Mouse (Mus musculus) liver, embryonic 11.5 days (tissue): ENCODE measurements around the gene Neurod6. TPM values are rescaled to one million over a fixed set of nuclear protein-coding genes. Genes with fewer than 3 reads are reported as not detected.

Experiments
- ATAC-seq: fragments of 200-750 bp; cut with Nextera tagmentation; replicated peaks from 2 replicates; pipeline ENCODE4 v1.8.0; 2017; ENCODE audit warnings: moderate number of reproducible peaks, mild to moderate bottlenecking, moderate TSS enrichment, moderate library complexity; ENCODE audit not compliant: low FRiP score
- DNase-seq: peaks from one replicate; pipeline ENCODE4 v3.0.0-alpha.2; 2017; ENCODE audit warnings: low spot score
- H3K27ac ChIP-seq: fragments of 300-500 bp; sonication (generic); 2 replicates; pipeline ENCODE4 v1.5.1; 2014; ENCODE audit warnings: mild to moderate bottlenecking, low read depth, low read length, control low read depth
- H3K27me3 ChIP-seq: fragments of 300-500 bp; sonication (generic); replicated peaks from 2 replicates; pipeline ENCODE4 v1.6.1; 2014; ENCODE audit warnings: low read length, mixed read lengths; ENCODE audit not compliant: control insufficient read depth, insufficient read depth
- H3K36me3 ChIP-seq: fragments of 300-500 bp; sonication (generic); 2 replicates; pipeline ENCODE4 v1.6.1; 2014; ENCODE audit warnings: mild to moderate bottlenecking, low read length, moderate library complexity, mixed read lengths; ENCODE audit not compliant: control insufficient read depth, insufficient read depth
- H3K4me1 ChIP-seq: fragments of 300-500 bp; sonication (generic); replicated peaks from 2 replicates; pipeline ENCODE4 v1.6.1; 2014; ENCODE audit warnings: low read length, mixed read lengths; ENCODE audit not compliant: control insufficient read depth, insufficient read depth
- H3K4me2 ChIP-seq: fragments of 300-500 bp; sonication (generic); 2 replicates; pipeline ENCODE4 v1.6.1; 2014; ENCODE audit warnings: mild to moderate bottlenecking, control low read depth, moderate library complexity
- H3K4me3 ChIP-seq: fragments of 300-500 bp; sonication (generic); 2 replicates; pipeline ENCODE4 v1.5.1; 2014; ENCODE audit warnings: low read depth, low read length, control low read depth
- H3K9ac ChIP-seq: fragments of 300-500 bp; sonication (generic); 2 replicates; pipeline ENCODE4 v1.6.1; 2014; ENCODE audit warnings: low read depth, low read length, control low read depth
- H3K9me3 ChIP-seq: fragments of 300-500 bp; sonication (generic); 2 replicates; pipeline ENCODE4 v1.6.1; 2016; ENCODE audit warnings: low read length, inconsistent platforms, mixed read lengths; ENCODE audit not compliant: control insufficient read depth
- WGBS: fragments of 180-500 bp; shearing (Covaris S2); extraction: QIAGEN DNeasy Blood & Tissue Kit; methylation state at CpG from one replicate; pipeline ENCODE4 v1.1.7; 2014; 5-methylcytosine and 5-hydroxymethylcytosine counted together
- polyA plus RNA-seq: library from polyadenylated mRNA; unstranded; fragments of >200 nt; fragmentation: Nextera tagmentation; extraction: Ambion mirVana; gene quantifications from 2 replicates; pipeline ENCODE4 v1.2.1, GENCODE M21; 2014

Neurod6 gene
- polyA plus RNA-seq, 1 experiment from 2014 or later: 0.37 TPM

- DNase-seq (no peak), ATAC-seq (no peak)
- Histone ChIP-seq H3K27ac (no peak overlapping the region), H3K4me3 (no peak overlapping the region), H3K4me2 (no peak overlapping the region), H3K9me3 (no peaks in the 10 kb centered on the region), H3K27me3 (no peaks in the 10 kb centered on the region), H3K36me3 (no peaks in the 10 kb centered on the region), H3K4me1 (peaks cover 8% of the 10 kb centered on the region), H3K9ac (no peak overlapping the region)
- 47% methylated on average over 3 of the region's 3 CpGs for WGBS
Observed at GRCm38 (mm10) chr6:55649996-55650395, 31.1 kb downstream of the Neurod6 start.

DNA sequence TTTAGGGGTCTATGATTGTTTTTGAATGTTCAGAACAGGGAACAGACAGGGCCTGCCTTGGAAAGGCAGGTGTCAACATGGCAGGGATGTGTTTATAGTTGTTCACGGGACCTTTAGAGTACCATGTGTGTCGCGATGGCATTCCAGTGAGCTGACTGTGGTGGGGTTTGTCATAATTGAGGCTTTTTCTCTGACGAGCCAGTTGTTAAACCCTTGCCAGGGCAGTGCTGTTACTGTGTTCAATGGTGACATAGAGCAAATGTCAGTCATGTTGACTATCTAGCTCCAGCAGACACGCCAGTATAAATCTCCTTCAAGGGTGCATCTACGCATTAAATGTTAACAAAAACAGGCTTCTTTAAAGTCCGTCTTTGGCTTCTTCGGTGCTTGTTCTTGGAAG is 31.5 kb downstream of the Neurod6 start:
- Histone ChIP-seq H3K9ac (no peak overlapping the region), H3K4me2 (no peak overlapping the region), H3K4me3 (no peak overlapping the region), H3K27ac (no peak overlapping the region), H3K27me3 (no peaks in the 10 kb centered on the region), H3K4me1 (peaks cover 8% of the 10 kb centered on the region), H3K9me3 (no peaks in the 10 kb centered on the region), H3K36me3 (no peaks in the 10 kb centered on the region)
- WGBS: 66% methylated on average over 8 of the region's 8 CpGs
- ATAC-seq (no peak), DNase-seq (no peak)

GRCm38 (mm10) chr6:55648886-55649285 is 32.2 kb downstream of the Neurod6 start:
- Histone ChIP-seq H3K9me3 (no peaks in the 10 kb centered on the region), H3K4me3 (no peak overlapping the region), H3K9ac (no peak overlapping the region), H3K27me3 (no peaks in the 10 kb centered on the region), H3K4me1 (peaks cover 8% of the 10 kb centered on the region), H3K27ac (no peak overlapping the region), H3K36me3 (no peaks in the 10 kb centered on the region), H3K4me2 (no peak overlapping the region)
- no peak for ATAC-seq
- no peak for DNase-seq
- WGBS: 73% methylated on average over 3 of the region's 3 CpGs

GRCm38 (mm10) chr6:55647771-55648280 is 33.2 kb downstream of the Neurod6 start:
- no peak overlapping the region for H3K4me3 ChIP-seq
- DNase-seq (no peak), ATAC-seq (no peak)
- H3K27me3 ChIP-seq: no peaks in the 10 kb centered on the region
- H3K27ac ChIP-seq: no peak overlapping the region
- no peaks in the 10 kb centered on the region for H3K9me3 ChIP-seq
- H3K4me2 ChIP-seq: no peak overlapping the region
- H3K36me3 ChIP-seq: no peaks in the 10 kb centered on the region
- WGBS: 75% methylated on average over 8 of the region's 8 CpGs
- H3K4me1 ChIP-seq: peaks cover 8% of the 10 kb centered on the region
- H3K9ac ChIP-seq: no peak overlapping the region

DNA sequence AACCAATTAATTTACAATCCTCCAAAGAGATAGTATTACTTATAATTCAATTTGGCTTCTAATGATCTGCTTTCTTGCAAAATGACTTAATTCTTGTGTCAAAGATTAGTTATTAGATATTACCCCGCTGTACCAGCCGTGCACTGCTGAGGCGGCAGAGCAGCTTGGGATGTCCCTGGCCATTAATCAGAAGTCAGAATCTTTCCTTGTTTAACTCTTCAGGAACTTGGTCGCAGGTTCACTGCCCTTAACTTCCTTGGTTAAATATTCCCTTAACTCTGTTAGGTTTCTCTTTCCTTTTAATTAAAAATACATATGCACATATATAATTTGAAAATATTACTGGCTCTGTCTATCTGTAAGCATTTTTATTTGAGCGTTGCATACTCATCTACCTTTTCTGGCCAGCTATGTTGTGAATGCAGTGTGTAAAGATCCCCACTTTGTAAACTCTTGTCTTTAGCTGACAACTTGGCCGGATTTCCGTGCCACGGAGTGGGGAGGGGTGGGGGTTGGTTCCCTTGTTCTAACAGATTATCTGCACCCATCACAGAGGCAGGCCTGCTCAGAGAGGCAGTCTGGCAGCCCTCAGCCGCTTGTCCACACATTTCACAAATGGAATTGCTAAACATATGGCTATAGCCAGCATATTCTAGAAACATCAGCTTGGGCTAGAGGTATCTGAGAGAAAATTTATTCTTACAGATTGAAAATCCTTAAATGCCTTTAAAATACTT is 34.1 kb downstream of the Neurod6 start:
- WGBS: 35% methylated on average over 9 of the region's 9 CpGs
- Histone ChIP-seq H3K27me3 (no peaks in the 10 kb centered on the region), H3K36me3 (no peaks in the 10 kb centered on the region), H3K9ac (no peak overlapping the region), H3K4me3 (no peak overlapping the region), H3K4me2 (no peak overlapping the region), H3K4me1 (peaks cover 8% of the 10 kb centered on the region), H3K9me3 (no peaks in the 10 kb centered on the region), H3K27ac (no peak overlapping the region)
- no peak for DNase-seq
- no peak for ATAC-seq

DNA sequence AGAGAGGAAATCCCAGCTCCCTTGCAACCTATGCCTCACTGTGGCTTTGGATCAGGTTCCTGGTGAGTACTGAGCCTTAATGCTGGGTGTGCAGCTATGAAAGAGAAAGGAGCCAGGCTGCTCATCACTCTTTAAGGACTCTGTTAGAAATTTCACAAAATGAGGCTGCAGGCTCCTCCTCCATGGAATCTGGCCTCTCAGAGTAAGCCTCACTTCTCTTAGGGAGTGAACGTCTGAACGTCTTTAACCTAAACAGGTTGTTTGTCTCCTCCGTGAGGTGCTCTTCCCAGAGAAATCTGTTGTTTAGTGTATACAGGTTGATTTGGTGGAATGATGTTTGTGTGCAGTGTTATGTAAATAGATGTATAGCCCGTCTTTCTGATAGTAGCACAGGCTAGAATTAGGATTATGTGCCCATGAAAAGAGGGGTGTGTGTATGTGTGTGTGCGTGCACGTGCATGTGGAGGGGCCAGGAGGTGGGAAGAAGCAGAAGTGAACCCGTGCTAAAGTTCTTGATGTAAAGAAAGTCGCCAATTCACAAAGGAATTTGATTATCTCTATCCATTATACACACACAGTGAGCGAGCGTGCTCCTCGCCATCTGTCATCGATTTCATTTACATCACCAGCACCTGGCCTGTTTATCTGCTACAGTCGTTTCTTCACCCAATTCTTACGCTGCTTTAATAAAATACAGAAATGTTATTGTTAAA is 34.8 kb downstream of the Neurod6 start:
- Histone ChIP-seq H3K27ac (no peak overlapping the region), H3K4me1 (peaks cover 8% of the 10 kb centered on the region), H3K36me3 (no peaks in the 10 kb centered on the region), H3K27me3 (no peaks in the 10 kb centered on the region), H3K4me3 (no peak overlapping the region), H3K9ac (no peak overlapping the region), H3K4me2 (no peak overlapping the region), H3K9me3 (no peaks in the 10 kb centered on the region)
- DNase-seq (no peak), ATAC-seq (no peak)
- WGBS: 70% methylated on average over 14 of the region's 14 CpGs

DNA sequence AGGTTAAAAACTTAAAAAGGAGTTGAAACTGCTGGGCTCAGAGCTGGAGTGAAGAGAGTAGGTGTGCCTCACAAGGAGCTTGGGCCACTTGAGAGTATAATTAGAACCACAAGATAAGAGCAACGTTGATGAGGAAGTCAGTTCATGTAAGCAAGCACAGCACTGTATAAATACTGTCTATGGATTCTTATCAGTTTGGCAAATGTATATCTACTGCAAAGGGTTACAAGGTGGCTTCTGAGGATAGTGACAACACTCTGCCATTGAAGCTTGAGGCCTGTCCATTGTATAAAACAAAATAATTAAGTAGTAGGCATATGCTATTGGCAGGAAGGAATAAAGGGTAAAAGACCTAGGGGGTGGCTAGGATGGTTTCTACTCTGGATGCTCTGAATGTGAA is 46.4 kb downstream of the Neurod6 start:
- Histone ChIP-seq H3K4me2 (no peak overlapping the region; the same call in 1 of the 2 replicates), H3K4me3 (no peak overlapping the region), H3K9me3 (no peaks in the 10 kb centered on the region), H3K9ac (no peak overlapping the region), H3K27ac (no peak overlapping the region), H3K4me1 (peaks cover 5% of the 10 kb centered on the region; the same call in 1 of the 2 replicates), H3K27me3 (no peaks in the 10 kb centered on the region), H3K36me3 (no peaks in the 10 kb centered on the region)
- DNase-seq: no peak
- 15% methylated on average over 1 of the region's 1 CpGs for WGBS
- ATAC-seq: peak; percentile 93
